Mouse (Mus musculus): ENCODE data around the gene Prtn3. TPM values are rescaled to one million over a fixed set of nuclear protein-coding genes. Genes with fewer than 3 reads are reported as not detected.
A peak's percentile ranks its signal among the peaks of the same experiment; 100 is the strongest.

The Prtn3 gene
- polyA plus RNA-seq, 1 experiment from 2014 or later: 0.86 TPM

- DNase-seq (ENCODE audit: low spot score): peak; percentile 87
- peaks cover 23% of the 10 kb centered on the region for H3K4me1 ChIP-seq (replicated peaks; ENCODE audit: control insufficient read depth, insufficient read depth)
- peak overlapping the region; percentile 92 for H3K4me2 ChIP-seq (replicated peaks; ENCODE audit: low read depth)
- H3K27ac ChIP-seq (replicated peaks): peak overlapping the region; percentile 78
- peaks cover 37% of the 10 kb centered on the region for H3K36me3 ChIP-seq (ENCODE audit: control insufficient read depth, insufficient read depth, low read length)
- WGBS: 6% methylated on average over 4 of the region's 4 CpGs
- H3K9ac ChIP-seq (ENCODE audit: low read length): peak overlapping the region; percentile 99; the same call in 1 of the 2 replicates
- TF ChIP-seq EP300 (optimal IDR thresholded peaks at IDR 0.05) (no peak), CTCF (IDR thresholded peaks at IDR 0.05; ENCODE audit: low read depth) (no peak)
- no peak for ATAC-seq (ENCODE audit: low FRiP score, low TSS enrichment)
- H3K27me3 ChIP-seq (ENCODE audit: control insufficient read depth, insufficient read depth, low read length): no peaks in the 10 kb centered on the region
- H3K9me3 ChIP-seq (ENCODE audit: control insufficient read depth, low read length): no peaks in the 10 kb centered on the region
- peak overlapping the region; percentile 94 for H3K4me3 ChIP-seq (ENCODE audit: low read depth, low read length)
These were observed 16.8 kb upstream of the Prtn3 start for GRCm38 (mm10) chr10:79857452-79857811.

- no peak for DNase-seq (ENCODE audit: low spot score)
- no peaks in the 10 kb centered on the region for H3K27me3 ChIP-seq (ENCODE audit: control insufficient read depth, insufficient read depth, low read length)
- peaks cover 41% of the 10 kb centered on the region for H3K36me3 ChIP-seq (ENCODE audit: control insufficient read depth, insufficient read depth, low read length)
- H3K27ac ChIP-seq (replicated peaks): peak overlapping the region; percentile 78
- H3K9me3 ChIP-seq (ENCODE audit: control insufficient read depth, low read length): no peaks in the 10 kb centered on the region
- no peak for ATAC-seq (ENCODE audit: low FRiP score, low TSS enrichment)
- 36% methylated on average over 2 of the region's 2 CpGs for WGBS
- peak overlapping the region; percentile 92 for H3K4me2 ChIP-seq (replicated peaks; ENCODE audit: low read depth)
- TF ChIP-seq CTCF (IDR thresholded peaks at IDR 0.05; ENCODE audit: low read depth): no peak
- no peak for TF ChIP-seq EP300 (optimal IDR thresholded peaks at IDR 0.05)
- H3K4me3 ChIP-seq (ENCODE audit: low read depth, low read length): peak overlapping the region; percentile 94
- H3K4me1 ChIP-seq (replicated peaks; ENCODE audit: control insufficient read depth, insufficient read depth): peaks cover 19% of the 10 kb centered on the region
- peak overlapping the region; percentile 23; the same call in 1 of the 2 replicates for H3K9ac ChIP-seq (ENCODE audit: low read length)
These were observed 16.4 kb upstream of the Prtn3 start for GRCm38 (mm10) chr10:79857894-79858293.

GRCm38 (mm10) chr10:79858416-79859074 is 15.7 kb upstream of the Prtn3 start:
- 28% methylated on average over 16 of the region's 17 CpGs for WGBS
- H3K4me1 ChIP-seq (replicated peaks; ENCODE audit: control insufficient read depth, insufficient read depth): peaks cover 16% of the 10 kb centered on the region

GRCm38 (mm10) chr10:79859116-79859515 is 15.2 kb upstream of the Prtn3 start:
- H3K27me3 ChIP-seq (ENCODE audit: control insufficient read depth, insufficient read depth, low read length): no peaks in the 10 kb centered on the region
- no peak overlapping the region for H3K27ac ChIP-seq (replicated peaks)
- H3K9ac ChIP-seq (ENCODE audit: low read length): no peak overlapping the region
- ATAC-seq (ENCODE audit: low FRiP score, low TSS enrichment) (no peak), DNase-seq (ENCODE audit: low spot score) (no peak)
- H3K36me3 ChIP-seq (ENCODE audit: control insufficient read depth, insufficient read depth, low read length): peaks cover 42% of the 10 kb centered on the region
- TF ChIP-seq EP300 (optimal IDR thresholded peaks at IDR 0.05): no peak
- TF ChIP-seq CTCF (IDR thresholded peaks at IDR 0.05; ENCODE audit: low read depth): no peak
- no peak overlapping the region for H3K4me3 ChIP-seq (ENCODE audit: low read depth, low read length)
- H3K4me1 ChIP-seq (replicated peaks; ENCODE audit: control insufficient read depth, insufficient read depth): peaks cover 16% of the 10 kb centered on the region
- H3K4me2 ChIP-seq (replicated peaks; ENCODE audit: low read depth): no peak overlapping the region
- no peaks in the 10 kb centered on the region for H3K9me3 ChIP-seq (ENCODE audit: control insufficient read depth, low read length)
- 60% methylated on average over 11 of the region's 11 CpGs for WGBS

More at GRCm38 (mm10) chr10:79858416-79859074, 15.7 kb upstream of the Prtn3 start:
- ATAC-seq (ENCODE audit: low FRiP score, low TSS enrichment): no peak
- DNase-seq (ENCODE audit: low spot score): no peak
- TF ChIP-seq CTCF (IDR thresholded peaks at IDR 0.05; ENCODE audit: low read depth): no peak
- TF ChIP-seq EP300 (optimal IDR thresholded peaks at IDR 0.05): no peak
- Histone ChIP-seq H3K27me3 (ENCODE audit: control insufficient read depth, insufficient read depth, low read length) (no peaks in the 10 kb centered on the region), H3K27ac (replicated peaks) (peak overlapping the region; percentile 45; the same call in 1 of the 2 replicates), H3K9ac (ENCODE audit: low read length) (no peak overlapping the region), H3K4me3 (ENCODE audit: low read depth, low read length) (peak overlapping the region; percentile 94; the same call in 1 of the 2 replicates), H3K36me3 (ENCODE audit: control insufficient read depth, insufficient read depth, low read length) (peaks cover 42% of the 10 kb centered on the region), H3K4me2 (replicated peaks; ENCODE audit: low read depth) (peak overlapping the region; percentile 92), H3K9me3 (ENCODE audit: control insufficient read depth, low read length) (no peaks in the 10 kb centered on the region)

GRCm38 (mm10) chr10:79860079-79860911 is 14.0 kb upstream of the Prtn3 start:
- peaks cover 44% of the 10 kb centered on the region for H3K36me3 ChIP-seq (ENCODE audit: control insufficient read depth, insufficient read depth, low read length)
- no peak for TF ChIP-seq EP300 (optimal IDR thresholded peaks at IDR 0.05)
- TF ChIP-seq CTCF (IDR thresholded peaks at IDR 0.05; ENCODE audit: low read depth): no peak
- H3K27me3 ChIP-seq (ENCODE audit: control insufficient read depth, insufficient read depth, low read length): no peaks in the 10 kb centered on the region
- H3K9ac ChIP-seq (ENCODE audit: low read length): 0 out of 2 replicates have a peak overlapping the region, but pooled peaks have one; percentile 4
- DNase-seq (ENCODE audit: low spot score) (no peak), ATAC-seq (ENCODE audit: low FRiP score, low TSS enrichment) (no peak)
- peaks cover 16% of the 10 kb centered on the region for H3K4me1 ChIP-seq (replicated peaks; ENCODE audit: control insufficient read depth, insufficient read depth)
- H3K4me3 ChIP-seq (ENCODE audit: low read depth, low read length): no peak overlapping the region
- H3K4me2 ChIP-seq (replicated peaks; ENCODE audit: low read depth): no peak overlapping the region
- no peak overlapping the region for H3K27ac ChIP-seq (replicated peaks)
- no peaks in the 10 kb centered on the region for H3K9me3 ChIP-seq (ENCODE audit: control insufficient read depth, low read length)
- 83% methylated on average over 26 of the region's 26 CpGs for WGBS

Measured in stomach, postnatal 0 days (tissue).